Mouse (Mus musculus): ENCODE data around the gene Gpt2. TPM values are rescaled to one million over a fixed set of nuclear protein-coding genes. Genes with fewer than 3 reads are reported as not detected.

Gpt2 gene
- total RNA-seq, 2 experiments from 2014 or later, result 61.8 to 80.8 TPM

GRCm38 (mm10) chr8:85570466-85570865 lies 78.1 kb downstream of the Gpt2 start:
- no peak for DNase-seq (ENCODE audit: extremely low spot score in 1 of 2, low spot score in 1 of 2)

GRCm38 (mm10) chr8:85573972-85574496 lies 81.7 kb downstream of the Gpt2 start:
- DNase-seq (ENCODE audit: extremely low spot score in 1 of 2, low spot score in 1 of 2), result no peak

Other genes starting within 250 kb of the Gpt2 start
- 10 to 100 TPM; 30.7 to 32.9 TPM for gene Orc6, start 192.9 kb upstream of the Gpt2 start, total RNA-seq (2021)
- gene Vps35, start 192.8 kb upstream of the Gpt2 start, total RNA-seq (2021), result 100 to 1,000 TPM; 127 to 138 TPM
- gene Mylk3, start 106.2 kb upstream of the Gpt2 start, total RNA-seq (2021), result 1 to 10 TPM; 2.2 to 2.4 TPM
- 10 to 100 TPM; 17.3 to 19.8 TPM for gene 4921524J17Rik, start 59.7 kb upstream of the Gpt2 start, total RNA-seq (2021)
- gene Dnaja2, start 62.8 kb downstream of the Gpt2 start, total RNA-seq (2021), result 100 to 1,000 TPM; 194 to 202 TPM
- gene Neto2, start 208.3 kb downstream of the Gpt2 start, total RNA-seq (2021), result 10 to 100 TPM; 40.4 to 46.9 TPM

All from layer of hippocampus, postnatal 25 days (tissue).